Mouse (Mus musculus) liver, postnatal 0 days (tissue): ENCODE measurements around the gene Pwwp2a.

Experiments used
- CTCF ChIP-seq: sonication (generic); IDR thresholded peaks from 2 replicates; pipeline ENCODE4 v1.5.1; 2016; ENCODE audit warnings: antibody characterized with exemption, low read depth
- EP300 ChIP-seq: IDR thresholded peaks from 2 replicates; pipeline ENCODE4 v1.6.1; 2016; ENCODE audit warnings: antibody characterized with exemption, low read depth, mild to moderate bottlenecking

DNA sequence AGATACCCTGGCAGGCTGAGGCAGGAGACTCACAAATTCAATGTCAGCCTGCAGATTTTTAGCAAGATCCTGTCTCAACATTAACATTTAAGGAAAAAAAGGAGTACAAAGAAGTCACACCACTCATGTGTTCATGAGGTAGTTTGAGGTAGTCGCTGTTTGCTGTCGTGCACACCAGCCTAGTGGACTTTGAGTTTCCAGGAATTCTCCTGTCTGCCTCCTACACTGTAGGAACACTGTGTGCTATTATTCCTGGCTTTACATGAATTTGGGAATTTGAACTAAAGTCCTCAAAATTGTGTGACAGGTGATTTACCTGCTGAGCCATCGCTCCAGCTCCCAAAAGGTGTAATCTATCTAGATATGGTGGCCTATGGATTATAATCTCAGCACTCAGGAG, 43.3 kb upstream of the Pwwp2a start:
- no peak for TF ChIP-seq CTCF
- TF ChIP-seq EP300, result no peak
